Mouse (Mus musculus) urinary bladder, postnatal 25 days (tissue): ENCODE results near the gene Tmem132c.

Experiments
- DNase-seq: peaks from one replicate; pipeline ENCODE4 v3.0.0; 2022; ENCODE audit warnings: low spot score

The Tmem132c gene

DNA sequence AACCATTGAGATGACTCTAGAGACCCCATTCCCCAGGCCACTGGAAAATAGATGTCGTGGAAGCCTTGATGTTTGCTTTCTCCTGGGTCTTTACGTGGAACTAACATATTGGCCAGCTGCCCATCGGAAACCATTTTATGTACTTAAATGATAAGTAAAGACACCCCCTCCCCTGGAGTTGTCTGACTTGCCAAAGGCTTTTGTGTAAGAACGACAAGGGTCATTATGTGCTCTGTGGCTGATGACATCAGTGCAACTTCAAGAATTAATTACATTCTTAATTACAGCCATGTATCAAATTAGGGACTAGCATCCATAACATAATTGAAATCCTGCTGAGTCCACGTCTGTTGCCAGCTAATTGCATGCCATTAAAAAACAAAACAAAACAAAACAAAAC lies 45.3 kb downstream of the Tmem132c start:
- no peak for DNase-seq

DNA sequence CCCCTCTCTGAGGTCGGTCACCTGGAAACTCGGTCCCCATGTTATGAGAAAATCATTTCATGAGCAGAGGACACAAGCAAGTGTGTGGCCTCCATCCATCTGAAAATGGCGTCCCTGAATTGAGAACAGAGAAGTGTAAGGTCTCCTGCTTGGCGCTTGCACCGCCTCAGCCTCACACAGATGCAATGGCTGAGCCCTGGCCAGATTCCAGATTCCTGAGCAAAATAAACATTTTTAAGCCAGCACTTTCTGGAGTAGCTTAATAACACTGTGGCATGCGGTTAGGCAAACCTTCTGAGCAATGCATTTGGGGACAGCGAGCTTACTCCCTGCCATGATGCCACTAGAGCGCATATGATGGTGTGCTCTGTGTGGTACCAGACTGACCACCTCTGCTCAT lies 48.1 kb downstream of the Tmem132c start:
- no peak for DNase-seq

DNA sequence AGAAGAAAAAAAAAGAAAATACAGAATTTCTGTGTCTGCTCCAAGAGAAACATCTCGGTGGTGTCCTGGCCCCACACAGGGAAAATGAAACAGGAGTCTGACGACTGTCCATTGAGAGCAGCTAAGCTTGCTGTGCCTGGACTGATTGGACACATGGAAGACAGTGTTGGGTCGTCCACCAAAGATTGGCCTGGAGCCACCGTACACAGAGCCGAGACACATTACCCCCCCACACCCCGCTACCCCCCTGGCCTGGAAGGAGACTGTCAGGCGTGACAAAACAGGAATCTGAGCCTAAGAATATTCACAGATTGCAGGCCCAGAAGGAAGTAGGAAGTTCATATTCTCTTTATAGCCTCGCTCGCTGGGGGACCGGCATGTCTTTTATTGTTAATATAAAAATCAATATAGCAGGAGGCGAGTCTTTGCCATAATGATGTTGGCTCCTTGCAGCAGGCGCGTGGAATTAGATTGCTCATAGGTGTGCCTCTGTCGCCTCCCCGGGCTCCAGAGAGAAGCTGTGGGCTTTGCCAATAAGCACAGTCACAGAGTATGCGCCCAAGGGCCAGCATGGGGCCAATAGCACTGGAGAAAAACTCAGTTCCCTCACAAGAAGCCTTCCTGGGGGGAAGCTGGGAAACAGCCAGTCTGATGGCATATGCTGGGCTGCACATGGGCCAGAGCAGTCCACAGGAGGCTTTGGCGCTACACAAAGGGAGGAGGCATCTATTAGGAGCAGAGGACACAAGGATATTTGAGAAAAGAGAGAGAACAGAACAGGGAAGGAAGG lies 49.0 kb downstream of the Tmem132c start:
- no peak for DNase-seq

DNA sequence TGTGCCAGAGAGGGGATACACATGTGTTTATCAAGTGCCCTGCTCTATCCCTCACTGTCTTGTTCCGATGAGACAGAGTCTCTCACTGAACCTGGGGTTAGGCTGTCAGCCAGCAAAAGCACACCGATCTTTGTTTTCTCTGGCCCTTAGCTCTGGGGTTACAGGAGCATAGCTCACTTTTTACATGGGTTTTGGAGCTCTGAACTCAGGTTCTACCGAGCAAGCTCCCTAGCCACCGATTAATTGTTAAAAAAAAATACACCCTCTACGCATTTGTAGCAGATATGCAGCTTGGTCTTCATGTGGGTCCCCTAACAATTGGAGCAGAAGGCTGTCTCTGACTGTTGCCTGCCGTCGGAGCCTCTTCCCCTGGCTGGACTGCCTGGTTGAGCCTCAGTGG lies 50.0 kb downstream of the Tmem132c start:
- DNase-seq: no peak

DNA sequence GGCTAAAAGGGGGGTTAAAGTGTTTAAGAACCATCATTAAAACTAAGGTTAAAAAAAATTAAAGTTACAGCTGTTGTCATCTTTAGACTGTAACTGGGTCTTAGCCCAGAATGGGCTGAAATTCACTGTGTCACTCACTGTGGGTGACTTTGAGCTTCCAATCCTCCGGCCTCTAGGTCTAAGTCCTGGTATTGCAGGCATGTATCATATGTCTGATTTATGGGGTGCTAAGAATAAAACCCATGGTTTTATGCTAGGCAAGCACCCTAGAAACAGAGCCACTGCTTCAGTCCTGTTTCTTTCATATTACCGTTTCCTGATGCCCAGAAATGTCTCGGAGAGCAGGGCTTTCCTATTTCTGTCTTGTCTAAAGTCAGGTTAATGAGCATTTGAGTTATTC lies 52.1 kb downstream of the Tmem132c start:
- DNase-seq: no peak

DNA sequence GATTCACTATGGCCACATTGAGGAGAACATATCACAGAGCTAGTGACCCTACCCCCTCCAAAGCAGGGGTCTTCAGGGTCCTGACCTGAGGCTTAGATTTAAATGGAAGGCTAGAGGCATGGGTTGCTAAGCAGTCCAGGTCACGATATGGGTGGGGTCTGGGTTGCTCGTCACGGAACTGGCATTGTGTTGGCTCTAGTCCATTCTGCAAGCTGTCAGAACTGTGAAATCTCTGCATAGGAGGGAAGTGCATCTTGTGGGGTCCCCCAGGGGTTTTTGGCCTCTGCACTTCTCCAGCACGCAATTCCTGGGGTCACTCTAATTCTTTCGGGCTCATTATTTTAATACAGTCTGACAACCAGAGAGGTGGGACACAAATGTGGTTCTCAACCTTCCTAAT lies 55.9 kb downstream of the Tmem132c start:
- DNase-seq: no peak

DNA sequence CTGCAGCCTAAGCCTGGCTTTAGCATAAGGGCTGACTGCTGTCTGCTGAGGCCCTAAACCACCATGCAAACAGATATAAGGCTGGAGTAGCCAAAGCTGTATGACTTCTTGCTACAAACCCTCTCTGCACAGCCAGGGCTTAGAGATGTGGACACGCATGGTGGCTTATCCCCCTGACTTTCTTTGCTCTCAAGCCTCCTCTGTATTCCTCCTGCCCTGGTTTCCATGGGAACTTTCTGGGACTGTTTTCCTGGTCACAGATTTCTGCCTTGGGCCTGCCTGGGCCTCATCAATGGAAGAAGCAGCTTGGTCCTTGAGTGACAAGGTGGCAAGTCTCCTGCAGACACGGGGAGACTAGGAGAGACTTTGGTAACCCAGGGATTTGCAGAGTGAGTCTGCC lies 56.5 kb downstream of the Tmem132c start:
- DNase-seq: no peak

DNA sequence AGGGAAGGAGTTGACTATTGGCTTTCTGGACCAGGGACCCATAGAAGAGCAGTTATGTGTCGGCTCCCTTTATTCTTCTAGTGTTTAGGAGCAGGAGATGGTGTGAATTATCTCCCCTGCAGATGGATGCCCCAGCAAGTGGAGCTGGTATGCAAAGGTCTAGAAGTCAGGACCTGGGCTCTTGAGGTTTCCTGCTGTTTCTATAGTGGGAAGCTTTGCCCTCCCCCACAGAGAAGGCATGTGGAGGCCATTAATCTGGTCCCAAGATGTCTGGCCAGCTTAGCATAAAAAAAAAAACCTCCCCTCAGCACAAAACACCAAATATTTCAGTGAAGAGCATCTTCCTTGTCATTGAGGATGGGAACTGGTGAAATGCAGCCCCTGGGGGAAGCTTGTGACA lies 57.4 kb downstream of the Tmem132c start:
- DNase-seq: no peak

DNA sequence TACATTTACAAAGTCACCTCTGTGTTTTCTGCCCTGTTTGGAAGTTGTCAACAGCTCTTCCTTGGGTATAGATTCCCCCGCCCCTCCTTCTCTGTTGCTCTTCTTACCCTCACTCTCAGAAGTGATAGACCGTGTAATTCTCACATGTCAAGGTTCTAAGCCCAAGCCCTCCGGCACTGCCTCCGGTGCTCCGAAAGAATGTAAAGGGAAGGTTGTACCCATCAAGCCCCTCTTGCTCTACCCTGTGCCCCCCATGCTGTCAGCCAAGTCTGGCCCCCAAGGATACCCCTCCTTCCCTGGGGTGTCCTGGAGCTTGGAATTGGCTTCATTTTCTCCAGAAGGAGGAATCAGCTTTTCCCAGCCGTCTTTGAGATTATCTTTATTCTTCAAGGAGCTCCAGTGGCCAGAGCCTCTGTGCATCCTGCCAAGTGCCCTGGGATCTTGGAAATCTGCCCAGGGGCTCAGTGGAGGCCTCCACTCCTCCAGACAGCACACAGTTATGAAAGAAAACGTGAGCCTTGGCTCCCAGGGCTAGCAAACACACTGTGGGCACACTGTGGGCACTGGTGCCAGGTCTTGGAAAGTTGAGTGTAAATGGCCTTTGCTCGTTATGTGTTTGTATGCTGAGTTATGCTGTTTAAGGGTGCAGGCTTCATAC lies 59.1 kb downstream of the Tmem132c start:
- DNase-seq: no peak

DNA sequence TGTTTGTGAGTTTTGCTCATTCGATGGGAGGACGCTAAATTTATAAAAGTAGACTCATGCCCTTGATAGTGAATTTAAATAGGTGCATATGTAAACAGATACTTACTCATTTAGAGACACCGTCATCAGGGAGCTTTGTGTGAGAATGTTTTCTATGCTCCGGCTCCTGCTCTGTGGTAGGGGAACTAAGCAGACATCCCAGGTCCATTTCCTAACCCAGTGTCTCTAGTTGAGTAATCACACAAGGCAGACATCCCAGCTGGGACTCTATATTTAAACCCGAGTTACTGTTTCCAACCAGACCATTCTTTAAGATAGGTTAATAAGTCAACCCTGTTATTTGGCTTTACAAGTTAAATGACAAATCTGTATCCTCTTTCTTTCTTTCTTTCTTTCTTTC lies 63.7 kb downstream of the Tmem132c start:
- DNase-seq: no peak

DNA sequence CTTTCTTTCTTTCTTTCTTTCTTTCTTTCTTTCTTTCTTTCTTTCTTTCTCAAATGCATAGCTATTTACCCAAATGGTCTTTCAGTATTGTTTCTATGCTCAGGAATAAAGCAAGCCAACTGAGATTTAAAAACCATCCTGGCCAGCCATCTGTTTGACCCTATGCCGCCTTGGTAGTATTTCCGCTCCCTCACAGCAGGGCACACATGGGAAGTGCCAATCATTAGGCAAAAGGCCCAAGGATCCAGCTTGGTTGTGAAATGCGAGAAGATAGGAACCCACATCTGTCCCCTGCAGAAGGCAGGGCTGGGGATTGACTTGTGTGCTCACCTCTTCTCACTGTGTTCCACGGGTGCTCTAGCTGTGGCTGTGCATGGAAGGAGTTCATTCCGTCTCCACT lies 64.1 kb downstream of the Tmem132c start:
- no peak for DNase-seq

DNA sequence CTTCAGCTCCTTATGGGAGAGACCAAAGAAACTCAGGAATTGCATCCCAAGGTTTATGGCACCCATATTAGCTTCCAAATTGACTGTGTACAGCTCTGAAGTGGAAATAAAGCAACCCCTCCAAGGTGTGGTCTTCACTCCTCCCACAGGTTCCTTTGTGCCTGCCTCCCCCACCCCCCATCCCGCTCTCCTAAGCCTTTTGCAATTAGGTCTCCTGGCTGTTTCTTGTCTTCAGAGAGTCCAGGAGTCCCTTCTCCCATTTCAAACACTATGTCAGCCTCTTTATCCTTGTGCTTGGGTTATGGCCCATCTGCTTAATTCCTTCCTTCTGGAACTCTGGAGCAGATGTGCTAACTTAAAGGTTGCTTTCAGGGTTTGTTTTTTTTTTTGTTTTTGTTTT lies 65.1 kb downstream of the Tmem132c start:
- no peak for DNase-seq

DNA sequence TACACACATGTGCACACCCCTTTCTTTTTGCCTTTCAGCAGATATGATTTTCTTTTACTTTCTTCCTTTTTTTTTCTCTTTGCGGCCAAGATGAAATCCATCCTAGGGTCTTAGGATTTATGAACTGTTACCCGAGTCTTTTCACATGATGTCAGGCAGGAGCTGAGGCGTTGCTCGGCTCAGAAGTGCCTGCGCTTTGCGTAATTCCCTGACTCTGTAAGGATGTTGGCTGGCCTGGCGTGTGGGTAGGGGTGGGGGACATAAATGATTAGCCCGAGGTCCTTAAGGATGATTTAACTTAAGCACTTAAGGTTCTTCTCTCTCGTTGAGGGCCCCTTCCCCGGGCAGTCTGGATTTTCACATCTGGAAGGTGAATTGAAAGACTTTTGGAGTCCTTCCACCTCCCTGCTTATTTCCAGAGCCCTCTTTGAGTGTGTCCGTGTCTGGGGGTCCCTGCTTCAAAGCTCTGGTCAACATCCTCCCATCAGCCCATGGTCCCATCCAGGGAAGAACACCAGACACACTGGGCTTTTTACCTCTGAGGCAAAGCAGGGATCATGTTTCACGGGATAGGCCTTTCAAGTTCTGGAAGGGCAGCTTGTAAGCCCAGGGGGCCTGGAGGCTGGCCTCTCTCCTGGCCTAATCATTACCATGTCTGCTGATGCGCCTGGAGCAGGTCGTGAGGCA lies 68.9 kb downstream of the Tmem132c start:
- DNase-seq: no peak

DNA sequence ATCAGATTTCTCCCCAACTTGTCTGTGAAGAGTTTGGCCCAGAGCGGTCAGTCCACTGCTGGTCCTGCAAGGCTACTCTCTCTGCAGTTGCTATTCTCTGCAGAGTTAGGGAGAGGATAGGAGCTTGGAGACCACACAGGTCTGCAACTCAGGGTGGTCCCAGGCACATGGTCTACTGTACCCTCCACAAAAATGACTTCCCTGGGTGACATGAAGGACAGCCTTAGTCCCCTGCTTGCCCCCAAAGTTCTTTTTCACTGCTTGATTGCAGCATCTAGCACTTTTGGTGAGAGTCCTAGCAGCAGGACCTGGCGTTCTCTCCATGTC lies 69.4 kb downstream of the Tmem132c start:
- no peak for DNase-seq

DNA sequence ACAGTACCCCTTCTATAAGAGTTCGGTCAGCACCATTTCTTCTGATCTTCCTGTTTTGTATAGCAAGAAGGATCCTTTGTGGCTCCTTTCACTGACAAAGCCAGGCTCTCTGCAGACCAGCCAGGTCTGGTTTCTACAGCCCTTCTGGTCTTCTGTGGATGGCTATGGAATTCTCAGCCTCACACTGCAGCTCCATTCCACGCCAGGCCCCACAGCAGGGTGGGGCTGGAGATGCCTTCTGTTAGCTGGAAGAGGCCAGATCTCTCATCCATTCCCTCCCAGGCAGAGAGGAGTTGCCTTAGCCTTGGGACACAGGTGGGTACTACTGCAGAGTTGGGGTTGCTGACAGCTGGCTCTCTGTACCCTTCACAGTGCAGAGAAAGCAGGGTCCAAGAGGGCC lies 72.0 kb downstream of the Tmem132c start:
- DNase-seq: no peak

DNA sequence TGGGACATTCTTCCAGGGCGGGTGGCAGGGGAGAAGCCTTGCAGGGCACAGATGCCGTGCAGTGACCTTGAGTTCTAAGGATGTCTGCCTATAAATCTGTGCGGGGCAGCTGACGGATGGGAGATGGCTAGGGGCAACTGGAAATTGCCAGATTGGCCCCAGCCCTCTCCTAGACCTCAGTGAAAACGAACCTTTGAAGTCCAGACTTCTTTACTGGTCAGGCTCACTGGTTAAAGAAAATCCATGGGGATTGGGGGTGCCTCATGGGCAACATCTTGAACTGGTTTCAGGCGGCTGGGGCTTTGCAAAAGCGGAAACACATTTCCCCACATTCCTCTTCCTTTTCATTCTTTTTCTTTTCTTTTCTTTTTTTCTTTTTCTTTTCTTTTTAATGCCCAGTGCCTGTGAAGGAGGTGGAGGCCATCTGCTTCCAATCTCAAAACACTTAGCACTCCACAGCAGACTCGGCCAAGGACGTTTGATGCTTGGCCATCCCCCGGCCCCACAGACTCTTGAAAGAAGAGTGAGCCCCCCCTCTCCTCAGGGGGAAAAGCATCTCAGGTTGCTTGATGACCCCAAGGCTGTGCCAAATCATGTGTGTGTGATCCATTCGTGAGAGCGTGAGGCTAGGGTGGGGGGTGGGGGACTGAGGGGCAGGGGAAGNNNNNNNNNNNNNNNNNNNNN lies 77.6 kb downstream of the Tmem132c start:
- no peak for DNase-seq

DNA sequence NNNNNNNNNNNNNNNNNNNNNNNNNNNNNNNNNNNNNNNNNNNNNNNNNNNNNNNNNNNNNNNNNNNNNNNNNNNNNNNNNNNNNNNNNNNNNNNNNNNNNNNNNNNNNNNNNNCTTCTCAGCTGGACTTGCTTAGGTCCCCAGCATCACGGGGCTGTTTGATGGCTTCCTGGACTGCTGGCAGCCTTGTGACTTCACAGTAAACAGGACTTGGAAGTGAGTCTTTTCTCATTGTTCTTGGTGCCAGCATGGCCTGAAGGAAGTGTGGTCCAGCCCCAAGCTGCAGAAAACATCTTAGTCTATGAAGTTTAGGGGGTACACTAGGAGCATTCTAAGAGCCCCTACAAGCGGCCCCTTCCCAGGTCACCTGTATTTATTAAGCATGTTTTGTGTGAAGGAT lies 83.0 kb downstream of the Tmem132c start:
- DNase-seq: no peak

DNA sequence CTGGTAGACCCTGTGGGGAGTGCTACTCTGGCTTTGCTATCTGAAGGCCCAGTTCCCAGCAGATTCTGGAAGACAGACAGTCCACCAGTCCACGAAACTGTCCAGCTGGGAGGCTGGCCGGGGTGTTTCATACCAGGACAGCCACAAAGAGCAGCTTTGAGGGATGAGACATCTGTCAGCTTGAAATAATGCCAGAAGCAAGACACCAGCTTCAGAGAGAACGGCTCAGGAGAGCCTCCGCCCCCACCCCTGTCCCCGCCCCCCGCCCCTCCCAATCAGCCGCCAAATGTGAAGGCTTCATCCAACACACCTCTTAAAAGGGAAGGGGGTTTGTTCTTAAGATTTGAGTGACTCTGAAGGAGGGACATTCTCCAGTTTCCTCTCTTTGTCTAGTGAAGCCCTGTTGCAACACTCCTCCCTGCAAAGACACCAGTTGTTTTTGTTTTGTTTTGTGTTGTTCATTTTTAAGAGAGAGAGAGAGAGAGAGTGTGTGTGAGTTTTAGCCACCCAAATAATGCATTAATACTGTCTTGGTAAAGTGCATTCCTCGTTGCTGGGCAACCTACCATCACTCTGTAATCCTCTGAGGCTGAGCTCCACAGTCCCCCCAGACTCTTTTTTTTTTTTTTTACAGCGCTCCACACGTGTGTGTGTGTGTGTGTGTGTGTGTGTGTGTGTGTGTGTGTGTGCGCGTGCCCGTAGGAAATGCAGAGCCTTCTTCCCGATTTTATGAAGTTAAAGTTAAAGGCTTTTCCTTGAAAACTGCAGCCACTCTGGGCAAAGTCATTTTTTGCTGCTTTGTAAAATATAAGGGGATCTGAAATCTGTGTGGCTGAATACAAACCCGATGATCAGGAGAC lies 94.7 kb downstream of the Tmem132c start:
- DNase-seq: no peak

DNA sequence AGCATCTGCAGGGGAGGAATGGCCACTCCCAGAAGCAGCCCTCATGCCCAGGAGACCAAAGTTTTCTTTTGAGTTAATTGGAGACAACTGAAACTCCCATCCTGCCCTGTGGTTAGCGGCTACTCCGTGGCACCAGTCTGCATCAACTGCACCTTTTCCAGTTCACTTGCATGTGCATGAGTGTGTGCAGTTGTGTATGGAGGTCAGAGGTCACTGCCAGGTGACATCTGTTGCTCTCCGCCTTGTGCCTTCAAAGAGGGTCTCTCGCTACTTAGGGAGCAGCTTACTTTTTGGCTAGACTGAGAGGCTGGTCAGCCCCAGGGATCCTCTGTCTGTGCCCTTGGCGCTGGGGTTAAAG lies 95.3 kb downstream of the Tmem132c start:
- no peak for DNase-seq

DNA sequence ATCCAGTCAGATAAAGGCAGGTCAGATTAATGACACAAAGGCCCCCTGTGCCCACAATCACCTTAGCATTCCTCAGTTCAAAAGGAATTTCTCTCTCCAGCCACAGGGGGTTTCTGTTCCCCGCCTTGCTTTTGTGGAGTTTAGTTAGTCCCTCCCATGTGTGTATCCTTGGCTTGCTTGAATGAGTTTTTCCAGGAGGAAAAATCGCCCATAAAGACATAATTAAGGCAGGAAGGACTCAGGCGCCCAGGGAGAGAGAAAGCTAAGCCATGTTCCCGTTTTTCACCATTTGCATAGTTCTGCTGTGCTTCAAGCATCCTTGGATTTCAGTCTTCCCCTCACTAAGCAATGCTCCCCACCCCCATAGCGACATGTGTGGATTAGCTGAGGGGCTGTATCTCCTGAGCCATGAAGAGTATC lies 97.4 kb downstream of the Tmem132c start:
- no peak for DNase-seq

DNA sequence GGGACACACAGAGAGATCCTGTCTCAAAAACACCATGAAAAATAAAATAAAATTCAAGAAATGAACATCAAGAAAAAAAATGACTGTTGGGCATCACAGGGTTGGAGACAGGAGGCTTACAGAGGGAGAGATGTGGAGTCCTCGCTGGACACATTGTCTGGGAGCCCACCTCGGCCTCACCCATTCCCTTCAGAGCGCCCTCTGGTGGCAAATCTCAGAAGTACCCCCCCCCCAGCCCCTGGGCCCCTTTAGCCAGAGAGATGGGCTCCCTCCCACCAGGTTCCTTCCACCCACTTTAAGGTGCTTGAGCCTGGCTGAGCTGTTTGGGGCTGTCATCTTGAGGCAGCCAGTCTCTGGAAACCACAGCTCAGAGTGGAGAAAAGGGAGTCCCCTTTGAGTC lies 99.5 kb downstream of the Tmem132c start:
- no peak for DNase-seq

DNA sequence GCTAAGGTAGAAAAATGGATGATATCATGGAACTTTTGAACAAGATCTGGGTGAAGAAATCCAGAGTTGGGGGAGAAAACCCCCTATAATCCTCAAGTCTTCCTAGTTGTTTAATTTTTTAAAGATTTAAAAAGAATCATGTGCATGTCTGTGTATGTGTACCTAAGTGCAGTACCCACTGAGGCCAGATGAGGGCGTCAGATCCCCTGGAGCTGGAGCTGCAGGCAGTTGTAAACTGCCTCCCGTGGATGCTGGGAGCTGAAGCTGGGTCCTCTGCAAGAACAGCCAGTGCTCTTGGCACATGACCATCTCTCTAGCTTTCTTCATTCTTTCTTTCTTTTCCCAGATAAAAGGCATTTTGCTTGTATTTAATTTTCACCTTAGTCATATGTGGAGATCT lies 103.1 kb downstream of the Tmem132c start:
- no peak for DNase-seq
